Mouse (Mus musculus): ENCODE data around the gene Zfp94.

DNA sequence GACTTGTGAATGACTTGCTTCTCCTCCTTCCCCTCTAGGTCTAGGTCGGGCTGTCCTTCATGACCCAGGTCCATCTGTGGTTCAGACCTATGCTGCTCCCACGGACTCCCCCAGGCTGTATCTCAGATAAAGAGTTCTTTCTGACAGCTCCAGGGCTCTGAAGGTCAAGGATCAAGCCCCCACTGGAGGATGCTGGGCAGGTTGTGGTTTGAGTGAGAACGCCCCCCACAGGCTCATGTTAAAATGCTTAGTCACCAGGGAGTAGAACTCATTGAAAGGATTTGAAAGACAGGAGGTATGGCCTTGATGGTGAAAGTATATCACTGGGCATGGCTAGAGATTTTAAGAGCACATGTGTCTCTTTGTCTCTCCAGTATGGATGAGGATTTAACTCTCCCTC is 47.2 kb downstream of the Zfp94 start:
- no peak for TF ChIP-seq CTCF (IDR thresholded peaks at IDR 0.05; ENCODE audit: borderline replicate concordance, insufficient read depth, low read length)
- no peak for TF ChIP-seq POLR2A (IDR thresholded peaks at IDR 0.05; ENCODE audit: low read depth, low read length)

Data from embryonic fibroblast, embryonic 13.5 days (primary cell).